Mouse (Mus musculus) forebrain, embryonic 14.5 days (tissue): Measurements from ENCODE around the gene Cux1. TPM values are rescaled to one million over a fixed set of nuclear protein-coding genes. Genes with fewer than 3 reads are reported as not detected.
A peak's percentile ranks its signal among the peaks of the same experiment; 100 is the strongest.

ENCODE experiments used
- ATAC-seq: fragments of 200-750 bp; cut with Nextera tagmentation; 2 replicates; pipeline ENCODE4 v1.8.0; 2017; ENCODE audit warnings: mild to moderate bottlenecking, moderate library complexity
- DNase-seq: peaks from one replicate; pipeline ENCODE4 v3.0.0-alpha.2; 2015; ENCODE audit warnings: low spot score
- H3K27ac ChIP-seq: fragments of 300-500 bp; sonication (generic); 2 replicates; pipeline ENCODE4 v1.5.1; 2014; ENCODE audit warnings: low read depth, mild to moderate bottlenecking, control low read depth, low read length, moderate library complexity
- H3K27me3 ChIP-seq: fragments of 300-500 bp; sonication (generic); replicated peaks from 2 replicates; pipeline ENCODE4 v1.6.1; 2014; ENCODE audit warnings: low read length, control low read depth, mixed read lengths; ENCODE audit not compliant: control insufficient read depth, insufficient read depth
- H3K36me3 ChIP-seq: fragments of 300-500 bp; sonication (generic); 2 replicates; pipeline ENCODE4 v1.6.1; 2014; ENCODE audit warnings: low read length, control low read depth; ENCODE audit not compliant: control insufficient read depth, insufficient read depth
- H3K4me1 ChIP-seq: fragments of 300-500 bp; sonication (generic); 2 replicates; pipeline ENCODE4 v1.6.1; 2014; ENCODE audit warnings: antibody characterized with exemption, low read length, control low read depth; ENCODE audit not compliant: control insufficient read depth, insufficient read depth
- H3K4me2 ChIP-seq: fragments of 300-500 bp; sonication (generic); 2 replicates; pipeline ENCODE4 v1.6.1; 2014; ENCODE audit warnings: mild to moderate bottlenecking, control low read depth, low read length
- H3K4me3 ChIP-seq: fragments of 300-500 bp; sonication (generic); 2 replicates; pipeline ENCODE4 v1.5.1; 2014; ENCODE audit warnings: low read depth, low read length, control low read depth
- H3K9ac ChIP-seq: fragments of 300-500 bp; sonication (generic); 2 replicates; pipeline ENCODE4 v1.6.1; 2014; ENCODE audit warnings: mild to moderate bottlenecking, low read length, control low read depth, moderate library complexity
- H3K9me3 ChIP-seq: fragments of 300-500 bp; sonication (generic); replicated peaks from 2 replicates; pipeline ENCODE4 v1.6.1; 2016; ENCODE audit warnings: low read length, control low read depth, mixed read lengths; ENCODE audit not compliant: control insufficient read depth
- WGBS: fragments of 180-500 bp; shearing (Covaris S2); extraction: QIAGEN DNeasy Blood & Tissue Kit; methylation state at CpG from one replicate; pipeline ENCODE4 v1.1.7; 2014; 5-methylcytosine and 5-hydroxymethylcytosine counted together
- polyA plus RNA-seq: library from polyadenylated mRNA; unstranded; fragments of >200 nt; fragmentation: Nextera tagmentation; extraction: Ambion mirVana; gene quantifications from 2 replicates; pipeline ENCODE4 v1.2.1, GENCODE M21; 2014

Gene Cux1
- polyA plus RNA-seq, 1 experiment from 2014 or later, result 89.6 TPM

DNA sequence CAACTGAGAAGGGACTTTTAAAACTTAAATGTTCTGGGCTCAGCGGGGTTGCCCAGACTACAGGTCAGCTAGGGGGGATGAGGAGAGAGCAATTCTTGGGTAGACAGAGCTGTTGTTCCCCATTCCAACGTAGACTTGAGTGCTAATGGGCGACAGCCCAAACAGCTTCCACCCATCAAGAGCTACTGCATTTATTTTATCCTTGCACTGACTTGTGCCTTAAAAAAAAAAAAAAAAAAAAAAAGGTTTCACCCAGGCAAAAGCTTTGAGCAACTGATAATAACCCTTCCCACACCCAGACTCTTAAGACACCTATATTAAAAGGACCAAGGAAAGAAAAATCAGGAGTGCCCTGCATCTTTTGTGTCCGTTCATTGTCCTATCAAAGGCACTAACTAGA, 4.2 kb downstream of the Cux1 start:
- 50% methylated on average over 4 of the region's 4 CpGs for WGBS
- Histone ChIP-seq H3K4me3 (no peak overlapping the region), H3K27ac (no peak overlapping the region), H3K9me3 (no peaks in the 10 kb centered on the region), H3K36me3 (no peaks in the 10 kb centered on the region), H3K27me3 (0 out of 2 replicates have a peak, but pooled peaks cover 2% of the 10 kb centered on the region), H3K4me2 (no peak overlapping the region), H3K4me1 (peaks cover 24% of the 10 kb centered on the region), H3K9ac (no peak overlapping the region)
- ATAC-seq (no peak), DNase-seq (no peak)

DNA sequence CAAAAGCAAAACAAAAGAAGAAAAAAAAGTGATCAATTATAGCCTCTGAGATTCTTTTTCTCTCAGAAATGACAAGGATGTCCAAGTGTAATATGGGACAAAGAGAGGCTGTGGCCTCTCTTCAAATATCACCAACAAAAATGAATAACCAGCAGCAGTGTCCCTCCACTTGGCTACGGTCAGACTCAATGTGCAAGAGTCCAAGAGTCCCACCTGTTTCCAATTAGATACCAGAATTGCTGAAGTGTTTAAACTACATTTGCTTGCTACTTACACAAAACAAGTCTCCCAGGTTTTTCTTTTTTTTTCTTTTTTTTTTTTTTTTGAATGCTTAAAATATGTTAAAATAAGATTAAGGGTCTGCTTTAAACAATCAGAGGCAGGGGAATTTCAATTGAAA, 5.1 kb downstream of the Cux1 start:
- Histone ChIP-seq H3K27me3 (no peaks in the 10 kb centered on the region), H3K4me3 (no peak overlapping the region), H3K4me2 (no peak overlapping the region), H3K36me3 (no peaks in the 10 kb centered on the region), H3K9ac (no peak overlapping the region), H3K9me3 (no peaks in the 10 kb centered on the region), H3K4me1 (peaks cover 21% of the 10 kb centered on the region), H3K27ac (no peak overlapping the region)
- ATAC-seq (no peak), DNase-seq (no peak)
- 71% methylated on average over 1 of the region's 1 CpGs for WGBS

DNA sequence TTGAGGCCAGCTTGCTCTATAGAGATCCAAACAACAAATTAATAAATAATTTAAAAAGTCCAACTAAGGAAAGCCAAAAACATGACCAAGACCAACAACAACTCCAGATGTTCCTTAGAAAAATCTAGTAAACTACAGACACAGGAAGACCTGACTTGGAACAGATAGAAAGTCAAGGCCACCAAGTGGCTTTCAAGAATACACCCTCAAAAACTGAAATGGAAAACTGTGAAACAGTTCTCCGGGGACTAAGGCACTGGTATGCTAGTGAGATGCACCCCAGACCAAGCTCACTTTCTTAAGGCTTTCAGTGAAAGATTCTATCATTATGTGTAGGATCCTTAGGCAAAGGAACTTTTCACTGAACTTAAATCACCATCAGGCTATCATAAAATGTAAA, 5.6 kb downstream of the Cux1 start:
- peaks cover 22% of the 10 kb centered on the region for H3K4me1 ChIP-seq
- 88% methylated on average over 1 of the region's 1 CpGs for WGBS
- H3K4me3 ChIP-seq, result no peak overlapping the region
- no peak overlapping the region for H3K9ac ChIP-seq
- no peaks in the 10 kb centered on the region for H3K27me3 ChIP-seq
- no peak for ATAC-seq
- no peaks in the 10 kb centered on the region for H3K9me3 ChIP-seq
- no peak for DNase-seq
- no peak overlapping the region for H3K4me2 ChIP-seq
- H3K36me3 ChIP-seq, result no peaks in the 10 kb centered on the region
- H3K27ac ChIP-seq, result no peak overlapping the region

DNA sequence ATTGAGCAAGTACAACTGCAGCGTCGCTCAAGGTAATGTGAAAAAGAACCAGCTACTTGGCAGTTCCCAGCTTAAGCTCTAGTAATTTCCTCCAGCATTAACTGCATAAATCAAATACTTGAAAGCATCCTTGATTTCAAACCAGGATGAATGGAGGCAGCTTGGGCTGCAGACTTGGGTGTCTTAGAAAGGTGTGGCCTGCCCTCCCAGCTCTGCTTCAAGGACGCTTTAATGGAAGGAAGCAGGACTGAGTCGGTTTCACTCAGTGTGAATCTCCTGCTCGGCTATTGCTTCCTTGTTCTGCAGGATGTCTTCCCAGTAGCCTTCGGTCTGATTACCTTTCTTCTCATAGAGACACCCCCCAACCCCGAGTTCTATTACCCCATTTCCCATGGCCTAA, 6.6 kb downstream of the Cux1 start:
- Histone ChIP-seq H3K9ac (no peak overlapping the region), H3K27me3 (no peaks in the 10 kb centered on the region), H3K4me2 (no peak overlapping the region), H3K4me1 (peaks cover 31% of the 10 kb centered on the region), H3K36me3 (no peaks in the 10 kb centered on the region), H3K27ac (no peak overlapping the region), H3K9me3 (no peaks in the 10 kb centered on the region), H3K4me3 (no peak overlapping the region)
- WGBS, result 73% methylated on average over 7 of the region's 7 CpGs
- ATAC-seq (no peak), DNase-seq (no peak)

DNA sequence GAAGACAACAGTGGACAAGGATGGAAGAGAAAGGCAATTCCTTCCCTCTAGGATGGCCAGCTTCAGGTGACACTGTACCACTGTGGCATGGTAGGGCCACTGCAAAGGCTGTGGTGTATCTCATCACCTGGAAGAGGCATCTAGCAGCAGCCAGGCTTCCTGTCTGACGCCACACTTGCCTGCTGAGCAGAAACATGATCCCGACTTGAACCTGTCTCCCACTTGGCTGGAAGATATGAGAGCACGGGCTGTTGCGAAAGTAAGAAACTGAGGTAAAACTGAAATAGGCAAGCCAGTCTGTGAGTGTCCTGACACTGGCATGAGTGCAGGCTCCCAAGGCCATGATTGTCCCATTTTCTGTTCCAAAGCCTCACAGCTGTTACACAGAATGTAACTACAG, 9.8 kb downstream of the Cux1 start:
- H3K9ac ChIP-seq, result no peak overlapping the region
- WGBS, result 81% methylated on average over 4 of the region's 4 CpGs
- ATAC-seq, result no peak

DNA sequence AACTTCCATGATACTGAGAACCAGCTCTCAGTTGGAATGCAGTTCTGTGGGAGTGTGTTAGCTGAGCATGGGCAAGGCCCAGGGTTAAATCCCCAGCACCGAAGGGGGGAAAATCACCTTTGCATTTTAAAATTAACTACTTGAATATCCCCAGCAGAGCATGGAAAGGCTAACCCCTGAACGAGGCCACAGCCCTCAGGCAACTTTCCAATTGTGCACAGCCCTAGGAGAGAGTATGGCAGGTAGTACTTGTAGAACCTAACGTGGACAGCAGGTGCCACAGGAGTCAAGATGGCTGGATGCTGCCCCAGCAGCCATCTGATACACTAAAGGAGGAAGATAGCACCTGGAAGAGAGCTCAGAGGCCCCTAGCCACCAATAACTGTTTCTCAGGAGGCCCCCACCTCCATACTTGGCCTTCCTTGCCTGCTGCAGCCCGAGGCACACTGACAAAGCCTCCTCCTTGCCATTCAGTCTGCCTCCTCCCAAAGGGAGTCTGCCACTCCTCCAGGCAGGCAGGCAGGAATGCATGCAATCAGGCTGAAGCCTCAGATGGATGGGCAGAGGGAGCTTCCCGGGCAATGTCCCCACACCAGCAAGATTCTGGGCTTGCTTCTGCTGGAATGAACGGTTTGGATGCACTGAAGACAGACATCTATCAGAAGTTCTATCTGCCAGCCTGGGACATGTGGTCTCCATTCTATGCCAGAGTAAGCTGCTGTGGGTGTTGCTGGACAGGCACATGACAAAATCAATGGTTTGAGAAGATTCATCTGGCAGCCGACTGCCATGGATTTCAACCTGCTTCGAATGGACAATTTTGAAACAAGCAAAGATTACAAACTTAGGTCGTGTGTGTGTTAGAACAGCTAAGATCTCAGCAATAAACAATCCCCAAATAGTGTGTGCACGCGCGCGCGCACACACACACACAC, 10.7 kb downstream of the Cux1 start:
- Histone ChIP-seq H3K9ac (no peak overlapping the region), H3K27me3 (no peaks in the 10 kb centered on the region), H3K4me1 (peaks cover 19% of the 10 kb centered on the region), H3K4me2 (no peak overlapping the region), H3K4me3 (no peak overlapping the region), H3K27ac (no peak overlapping the region), H3K9me3 (no peaks in the 10 kb centered on the region), H3K36me3 (no peaks in the 10 kb centered on the region)
- 82% methylated on average over 14 of the region's 14 CpGs for WGBS
- ATAC-seq (no peak), DNase-seq (no peak)

More for the DNA sequence above, 9.8 kb downstream of the Cux1 start:
- H3K4me3 ChIP-seq, result no peak overlapping the region
- peaks cover 23% of the 10 kb centered on the region for H3K4me1 ChIP-seq
- H3K9me3 ChIP-seq, result no peaks in the 10 kb centered on the region
- DNase-seq, result no peak
- H3K27ac ChIP-seq, result no peak overlapping the region
- H3K27me3 ChIP-seq, result no peaks in the 10 kb centered on the region
- H3K4me2 ChIP-seq, result no peak overlapping the region
- H3K36me3 ChIP-seq, result no peaks in the 10 kb centered on the region

DNA sequence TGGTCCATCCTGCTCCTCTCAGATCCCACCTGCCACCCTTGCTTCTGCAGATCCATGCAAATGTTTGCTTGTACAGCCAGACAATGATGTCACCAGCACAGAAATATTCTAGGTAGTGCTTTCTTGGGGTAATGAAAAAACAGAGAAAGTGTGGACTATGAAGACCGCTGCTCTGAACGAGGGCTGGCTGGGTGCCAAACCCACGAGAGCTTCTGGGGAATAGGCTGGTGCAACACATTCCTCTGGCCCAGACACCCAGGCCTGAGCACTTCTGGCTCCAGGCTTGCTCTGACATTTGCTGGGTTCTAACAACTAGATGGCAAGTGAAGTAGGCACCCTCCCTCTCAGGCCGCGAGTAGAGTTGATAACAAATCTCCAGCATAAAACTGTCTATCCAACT, 11.6 kb downstream of the Cux1 start:
- no peak overlapping the region for H3K4me3 ChIP-seq
- H3K4me1 ChIP-seq, result peaks cover 21% of the 10 kb centered on the region
- no peak overlapping the region for H3K4me2 ChIP-seq
- H3K27me3 ChIP-seq, result no peaks in the 10 kb centered on the region
- ATAC-seq (no peak), DNase-seq (peak; percentile 71)
- H3K27ac ChIP-seq, result no peak overlapping the region
- WGBS, result 33% methylated on average over 5 of the region's 5 CpGs
- H3K36me3 ChIP-seq, result no peaks in the 10 kb centered on the region
- no peaks in the 10 kb centered on the region for H3K9me3 ChIP-seq
- no peak overlapping the region for H3K9ac ChIP-seq

DNA sequence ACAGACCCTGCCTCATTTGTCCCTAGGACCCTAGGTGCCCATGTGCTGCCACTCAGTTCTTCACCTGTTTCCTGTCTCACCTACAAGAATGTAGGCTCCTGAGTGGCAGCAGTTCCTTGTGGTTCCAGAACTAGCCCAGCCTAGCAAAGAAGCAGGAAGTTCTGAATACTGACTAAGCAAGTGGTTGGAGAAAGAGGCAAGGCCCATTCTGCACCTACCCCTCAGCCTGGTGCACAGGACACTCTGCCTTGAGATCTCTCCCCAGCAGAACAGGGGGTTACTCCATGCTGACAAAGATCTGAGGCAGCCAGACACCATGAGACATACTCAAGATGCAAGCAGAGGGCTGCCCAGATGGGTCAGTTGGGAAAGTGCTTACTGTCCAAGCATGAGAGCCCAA, 14.5 kb downstream of the Cux1 start:
- peaks cover 28% of the 10 kb centered on the region for H3K4me1 ChIP-seq

DNA sequence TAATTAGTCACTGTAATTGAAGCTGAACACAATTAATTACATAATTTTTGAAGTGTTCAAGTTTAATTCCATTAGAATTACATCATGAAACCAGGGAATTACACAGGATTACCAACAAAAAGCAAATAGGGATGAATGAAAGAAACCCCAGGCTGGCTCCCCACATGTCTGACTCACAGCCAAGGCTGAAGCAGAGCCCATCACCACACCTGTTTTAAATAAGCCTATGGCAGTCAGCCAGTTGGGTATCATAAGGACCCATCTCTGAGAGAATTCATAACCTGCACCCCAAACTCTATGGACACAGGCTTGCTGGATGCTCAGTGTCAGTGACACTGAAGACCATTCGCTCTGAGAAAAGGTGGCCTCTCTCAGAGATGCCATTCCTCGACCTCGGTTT, 15.2 kb downstream of the Cux1 start:
- DNase-seq, result no peak
- ATAC-seq, result no peak
- WGBS, result 81% methylated on average over 3 of the region's 3 CpGs

More for the DNA sequence above, 14.5 kb downstream of the Cux1 start:
- no peak overlapping the region for H3K27ac ChIP-seq
- H3K9me3 ChIP-seq, result no peaks in the 10 kb centered on the region
- no peaks in the 10 kb centered on the region for H3K27me3 ChIP-seq
- H3K36me3 ChIP-seq, result no peaks in the 10 kb centered on the region
- ATAC-seq (no peak), DNase-seq (no peak)
- H3K4me3 ChIP-seq, result no peak overlapping the region
- H3K4me2 ChIP-seq, result no peak overlapping the region
- no peak overlapping the region for H3K9ac ChIP-seq

More for the DNA sequence above, 15.2 kb downstream of the Cux1 start:
- Histone ChIP-seq H3K36me3 (no peaks in the 10 kb centered on the region), H3K27me3 (no peaks in the 10 kb centered on the region), H3K4me1 (peaks cover 28% of the 10 kb centered on the region), H3K27ac (no peak overlapping the region), H3K4me2 (no peak overlapping the region), H3K9ac (no peak overlapping the region), H3K4me3 (no peak overlapping the region), H3K9me3 (no peaks in the 10 kb centered on the region)
